Mouse (Mus musculus): Measurements from ENCODE around the gene Kiz. TPM values are rescaled to one million over a fixed set of nuclear protein-coding genes. Genes with fewer than 3 reads are reported as not detected.

Kiz gene
- polyA plus RNA-seq (2015; fragmentation: Nextera tagmentation; extraction: Ambion mirVana): 22.9 and 23.1 TPM in 2 replicates

GRCm38 (mm10) chr2:146855599-146856039 lies at the start of gene Kiz:
Kiz (plus strand) TSS chr2:146855864.
- Histone ChIP-seq H3K4me1 (ENCODE audit: control insufficient read depth, insufficient read depth, low read depth, low read length) (no peaks in the 10 kb centered on the region), H3K36me3 (ENCODE audit: control insufficient read depth, insufficient read depth, low read length) (no peaks in the 10 kb centered on the region), H3K9ac (ENCODE audit: low read depth, low read length) (peak within 1 kb of the TSS; percentile 88), H3K27me3 (replicated peaks; ENCODE audit: control insufficient read depth, insufficient read depth, low read length) (no peaks in the 10 kb centered on the region), H3K4me3 (ENCODE audit: low read length) (peak within 1 kb of the TSS; percentile 77), H3K9me3 (ENCODE audit: control insufficient read depth, low read length) (no peaks in the 10 kb centered on the region), H3K27ac (ENCODE audit: low read depth, low read length) (peak within 1 kb of the TSS; percentile 75), H3K4me2 (ENCODE audit: low read length) (peak within 1 kb of the TSS; percentile 82)
- peak; percentile 98 for ATAC-seq
- WGBS: 0% methylated on average over 31 of the region's 32 CpGs

- Histone ChIP-seq H3K27ac (ENCODE audit: low read depth, low read length) (no peak overlapping the region), H3K4me2 (ENCODE audit: low read length) (no peak overlapping the region), H3K9ac (ENCODE audit: low read depth, low read length) (no peak overlapping the region), H3K4me3 (ENCODE audit: low read length) (no peak overlapping the region), H3K9me3 (ENCODE audit: control insufficient read depth, low read length) (no peaks in the 10 kb centered on the region), H3K27me3 (replicated peaks; ENCODE audit: control insufficient read depth, insufficient read depth, low read length) (no peaks in the 10 kb centered on the region), H3K36me3 (ENCODE audit: control insufficient read depth, insufficient read depth, low read length) (no peaks in the 10 kb centered on the region), H3K4me1 (ENCODE audit: control insufficient read depth, insufficient read depth, low read depth, low read length) (no peaks in the 10 kb centered on the region)
- WGBS: 67% methylated on average over 7 of the region's 7 CpGs
- 0 out of 2 replicates have a peak, but pooled peaks have one; percentile 48 for ATAC-seq
Observed at GRCm38 (mm10) chr2:146809706-146810256, 45.9 kb upstream of the Kiz start.

GRCm38 (mm10) chr2:146810695-146811094 lies 45.0 kb upstream of the Kiz start:
- WGBS: 39% methylated on average over 13 of the region's 13 CpGs
- no peaks in the 10 kb centered on the region for H3K4me1 ChIP-seq (ENCODE audit: control insufficient read depth, insufficient read depth, low read depth, low read length)
- H3K4me2 ChIP-seq (ENCODE audit: low read length): peak overlapping the region; percentile 32
- no peaks in the 10 kb centered on the region for H3K9me3 ChIP-seq (ENCODE audit: control insufficient read depth, low read length)
- H3K9ac ChIP-seq (ENCODE audit: low read depth, low read length): no peak overlapping the region
- H3K4me3 ChIP-seq (ENCODE audit: low read length): no peak overlapping the region
- no peak overlapping the region for H3K27ac ChIP-seq (ENCODE audit: low read depth, low read length)
- no peaks in the 10 kb centered on the region for H3K36me3 ChIP-seq (ENCODE audit: control insufficient read depth, insufficient read depth, low read length)
- ATAC-seq: peak; percentile 67; the same call in 1 of the 2 replicates
- no peaks in the 10 kb centered on the region for H3K27me3 ChIP-seq (replicated peaks; ENCODE audit: control insufficient read depth, insufficient read depth, low read length)

GRCm38 (mm10) chr2:146814978-146815377 lies 40.7 kb upstream of the Kiz start:
- H3K4me3 ChIP-seq (ENCODE audit: low read length): no peak overlapping the region
- H3K4me1 ChIP-seq (ENCODE audit: control insufficient read depth, insufficient read depth, low read depth, low read length): no peaks in the 10 kb centered on the region
- H3K9ac ChIP-seq (ENCODE audit: low read depth, low read length): no peak overlapping the region
- H3K27me3 ChIP-seq (replicated peaks; ENCODE audit: control insufficient read depth, insufficient read depth, low read length): no peaks in the 10 kb centered on the region
- H3K36me3 ChIP-seq (ENCODE audit: control insufficient read depth, insufficient read depth, low read length): no peaks in the 10 kb centered on the region
- no peak overlapping the region for H3K27ac ChIP-seq (ENCODE audit: low read depth, low read length)
- H3K9me3 ChIP-seq (ENCODE audit: control insufficient read depth, low read length): no peaks in the 10 kb centered on the region
- no peak overlapping the region for H3K4me2 ChIP-seq (ENCODE audit: low read length)
- WGBS: 88% methylated on average over 7 of the region's 7 CpGs
- ATAC-seq: no peak

GRCm38 (mm10) chr2:146819065-146819464 lies 36.6 kb upstream of the Kiz start:
- no peaks in the 10 kb centered on the region for H3K9me3 ChIP-seq (ENCODE audit: control insufficient read depth, low read length)
- H3K9ac ChIP-seq (ENCODE audit: low read depth, low read length): no peak overlapping the region
- H3K4me1 ChIP-seq (ENCODE audit: control insufficient read depth, insufficient read depth, low read depth, low read length): peaks cover 6% of the 10 kb centered on the region
- no peaks in the 10 kb centered on the region for H3K36me3 ChIP-seq (ENCODE audit: control insufficient read depth, insufficient read depth, low read length)
- ATAC-seq: no peak
- H3K4me3 ChIP-seq (ENCODE audit: low read length): no peak overlapping the region
- H3K27ac ChIP-seq (ENCODE audit: low read depth, low read length): no peak overlapping the region
- WGBS: 83% methylated on average over 4 of the region's 4 CpGs
- H3K4me2 ChIP-seq (ENCODE audit: low read length): no peak overlapping the region
- no peaks in the 10 kb centered on the region; the same call in 1 of the 2 replicates for H3K27me3 ChIP-seq (replicated peaks; ENCODE audit: control insufficient read depth, insufficient read depth, low read length)

- Histone ChIP-seq H3K4me2 (ENCODE audit: low read length) (peak overlapping the region; percentile 35), H3K9ac (ENCODE audit: low read depth, low read length) (0 out of 2 replicates have a peak overlapping the region, but pooled peaks have one; percentile 17), H3K4me3 (ENCODE audit: low read length) (no peak overlapping the region), H3K4me1 (ENCODE audit: control insufficient read depth, insufficient read depth, low read depth, low read length) (peaks cover 6% of the 10 kb centered on the region), H3K36me3 (ENCODE audit: control insufficient read depth, insufficient read depth, low read length) (no peaks in the 10 kb centered on the region), H3K27ac (ENCODE audit: low read depth, low read length) (no peak overlapping the region), H3K27me3 (replicated peaks; ENCODE audit: control insufficient read depth, insufficient read depth, low read length) (peaks cover 9% of the 10 kb centered on the region), H3K9me3 (ENCODE audit: control insufficient read depth, low read length) (no peaks in the 10 kb centered on the region)
- WGBS: 18% methylated on average over 11 of the region's 11 CpGs
- ATAC-seq: peak; percentile 54; the same call in 1 of the 2 replicates
Observed at GRCm38 (mm10) chr2:146823483-146823951, 32.1 kb upstream of the Kiz start.

GRCm38 (mm10) chr2:146824043-146824442 lies 31.6 kb upstream of the Kiz start:
- 33% methylated on average over 8 of the region's 8 CpGs for WGBS
- H3K27ac ChIP-seq (ENCODE audit: low read depth, low read length): no peak overlapping the region
- no peak for ATAC-seq
- peaks cover 6% of the 10 kb centered on the region for H3K4me1 ChIP-seq (ENCODE audit: control insufficient read depth, insufficient read depth, low read depth, low read length)
- H3K36me3 ChIP-seq (ENCODE audit: control insufficient read depth, insufficient read depth, low read length): no peaks in the 10 kb centered on the region
- H3K27me3 ChIP-seq (replicated peaks; ENCODE audit: control insufficient read depth, insufficient read depth, low read length): peaks cover 14% of the 10 kb centered on the region
- no peak overlapping the region for H3K9ac ChIP-seq (ENCODE audit: low read depth, low read length)
- H3K9me3 ChIP-seq (ENCODE audit: control insufficient read depth, low read length): no peaks in the 10 kb centered on the region
- peak overlapping the region; percentile 35 for H3K4me2 ChIP-seq (ENCODE audit: low read length)
- no peak overlapping the region for H3K4me3 ChIP-seq (ENCODE audit: low read length)

GRCm38 (mm10) chr2:146828006-146828405 lies 27.7 kb upstream of the Kiz start:
- WGBS: 84% methylated on average over 4 of the region's 4 CpGs
- Histone ChIP-seq H3K4me2 (ENCODE audit: low read length) (no peak overlapping the region), H3K4me1 (ENCODE audit: control insufficient read depth, insufficient read depth, low read depth, low read length) (peaks cover 6% of the 10 kb centered on the region), H3K9ac (ENCODE audit: low read depth, low read length) (no peak overlapping the region), H3K27ac (ENCODE audit: low read depth, low read length) (no peak overlapping the region), H3K9me3 (ENCODE audit: control insufficient read depth, low read length) (no peaks in the 10 kb centered on the region), H3K36me3 (ENCODE audit: control insufficient read depth, insufficient read depth, low read length) (no peaks in the 10 kb centered on the region), H3K4me3 (ENCODE audit: low read length) (no peak overlapping the region), H3K27me3 (replicated peaks; ENCODE audit: control insufficient read depth, insufficient read depth, low read length) (peaks cover 31% of the 10 kb centered on the region)
- ATAC-seq: no peak

GRCm38 (mm10) chr2:146833222-146834063 lies 22.2 kb upstream of the Kiz start:
- WGBS: 2% methylated on average over 31 of the region's 31 CpGs

More at GRCm38 (mm10) chr2:146833222-146834063, 22.2 kb upstream of the Kiz start:
- Histone ChIP-seq H3K9me3 (ENCODE audit: control insufficient read depth, low read length) (no peaks in the 10 kb centered on the region), H3K27ac (ENCODE audit: low read depth, low read length) (peak overlapping the region; percentile 63), H3K4me1 (ENCODE audit: control insufficient read depth, insufficient read depth, low read depth, low read length) (no peaks in the 10 kb centered on the region; the same call in 1 of the 2 replicates), H3K36me3 (ENCODE audit: control insufficient read depth, insufficient read depth, low read length) (no peaks in the 10 kb centered on the region), H3K4me2 (ENCODE audit: low read length) (peak overlapping the region; percentile 53), H3K9ac (ENCODE audit: low read depth, low read length) (no peak overlapping the region), H3K27me3 (replicated peaks; ENCODE audit: control insufficient read depth, insufficient read depth, low read length) (peaks cover 36% of the 10 kb centered on the region), H3K4me3 (ENCODE audit: low read length) (0 out of 2 replicates have a peak overlapping the region, but pooled peaks have one; percentile 7)
- ATAC-seq: no peak

All from hindbrain, embryonic 16.5 days (tissue).